Mouse (Mus musculus) limb, embryonic 13.5 days (tissue): ENCODE measurements around the gene Arhgef10l. TPM values are rescaled to one million over a fixed set of nuclear protein-coding genes. Genes with fewer than 3 reads are reported as not detected.

Source experiments
- ATAC-seq: fragments of 200-750 bp; cut with Nextera tagmentation; 2 replicates; pipeline ENCODE4 v1.8.0; 2017; ENCODE audit warnings: low read depth, moderate number of reproducible peaks, moderate TSS enrichment; ENCODE audit not compliant: low FRiP score
- H3K27ac ChIP-seq: fragments of 300-500 bp; sonication (generic); 2 replicates; pipeline ENCODE4 v1.5.1; 2015; ENCODE audit warnings: inconsistent platforms, mild to moderate bottlenecking, moderate library complexity
- H3K27me3 ChIP-seq: fragments of 300-500 bp; sonication (generic); 2 replicates; pipeline ENCODE4 v1.6.1; 2015; ENCODE audit warnings: mild to moderate bottlenecking, inconsistent platforms
- H3K36me3 ChIP-seq: fragments of 300-500 bp; sonication (generic); 2 replicates; pipeline ENCODE4 v1.6.1; 2015; ENCODE audit warnings: inconsistent platforms, mild to moderate bottlenecking, moderate library complexity
- H3K4me1 ChIP-seq: fragments of 300-500 bp; sonication (generic); 2 replicates; pipeline ENCODE4 v1.6.1; 2015; ENCODE audit warnings: inconsistent platforms
- H3K4me2 ChIP-seq: fragments of 300-500 bp; sonication (generic); replicated peaks from 2 replicates; pipeline ENCODE4 v1.6.1; 2015; ENCODE audit warnings: inconsistent platforms, mild to moderate bottlenecking, moderate library complexity
- H3K4me3 ChIP-seq: fragments of 300-500 bp; sonication (generic); 2 replicates; pipeline ENCODE4 v1.5.1; 2015; ENCODE audit warnings: moderate library complexity, mild to moderate bottlenecking, inconsistent platforms
- H3K9ac ChIP-seq: fragments of 300-500 bp; sonication (generic); 2 replicates; pipeline ENCODE4 v1.6.1; 2015; ENCODE audit warnings: mild to moderate bottlenecking, inconsistent platforms
- H3K9me3 ChIP-seq: fragments of 300-500 bp; sonication (generic); 2 replicates; pipeline ENCODE4 v1.6.1; 2016; ENCODE audit warnings: inconsistent platforms
- WGBS: fragments of 180-500 bp; shearing (Covaris S2); methylation state at CpG from one replicate; pipeline ENCODE4 v1.1.7; 2015; 5-methylcytosine and 5-hydroxymethylcytosine counted together
- polyA plus RNA-seq: library from polyadenylated mRNA; unstranded; fragments of >200 nt; fragmentation: Nextera tagmentation; extraction: Ambion mirVana; gene quantifications from 2 replicates; pipeline ENCODE4 v1.2.1, GENCODE M21; 2015

Gene Arhgef10l
- polyA plus RNA-seq, 1 experiment from 2014 or later: 14.9 TPM

- Histone ChIP-seq H3K4me2 (no peak overlapping the region), H3K27ac (no peak overlapping the region), H3K9ac (no peak overlapping the region), H3K4me3 (no peak overlapping the region), H3K9me3 (no peaks in the 10 kb centered on the region), H3K4me1 (no peaks in the 10 kb centered on the region), H3K36me3 (no peaks in the 10 kb centered on the region), H3K27me3 (peaks cover 24% of the 10 kb centered on the region)
- no peak for ATAC-seq
- 38% methylated on average over 15 of the region's 15 CpGs for WGBS
Measured at GRCm38 (mm10) chr4:140507172-140507714, 158.6 kb downstream of the Arhgef10l start.

DNA sequence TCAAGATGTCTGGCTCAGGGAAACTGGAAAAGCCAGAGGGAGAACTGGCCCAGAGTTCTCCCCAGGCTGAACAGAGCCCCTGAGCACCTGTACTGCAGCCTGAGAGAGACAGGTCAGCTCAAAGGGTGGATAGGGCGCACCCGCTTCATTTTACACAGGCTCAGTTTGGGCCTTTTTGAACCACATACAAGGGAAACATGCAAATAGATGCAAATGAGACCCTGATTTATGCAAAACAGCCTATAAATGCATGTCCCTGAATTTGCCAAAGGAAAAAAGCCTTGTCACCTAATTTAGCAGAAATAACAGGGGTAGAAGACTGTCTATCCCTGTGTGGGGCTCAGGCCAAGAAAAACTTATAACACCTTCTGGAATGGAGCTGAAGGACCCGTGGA lies 160.2 kb downstream of the Arhgef10l start:
- no peaks in the 10 kb centered on the region for H3K36me3 ChIP-seq
- WGBS: 92% methylated on average over 3 of the region's 3 CpGs

DNA sequence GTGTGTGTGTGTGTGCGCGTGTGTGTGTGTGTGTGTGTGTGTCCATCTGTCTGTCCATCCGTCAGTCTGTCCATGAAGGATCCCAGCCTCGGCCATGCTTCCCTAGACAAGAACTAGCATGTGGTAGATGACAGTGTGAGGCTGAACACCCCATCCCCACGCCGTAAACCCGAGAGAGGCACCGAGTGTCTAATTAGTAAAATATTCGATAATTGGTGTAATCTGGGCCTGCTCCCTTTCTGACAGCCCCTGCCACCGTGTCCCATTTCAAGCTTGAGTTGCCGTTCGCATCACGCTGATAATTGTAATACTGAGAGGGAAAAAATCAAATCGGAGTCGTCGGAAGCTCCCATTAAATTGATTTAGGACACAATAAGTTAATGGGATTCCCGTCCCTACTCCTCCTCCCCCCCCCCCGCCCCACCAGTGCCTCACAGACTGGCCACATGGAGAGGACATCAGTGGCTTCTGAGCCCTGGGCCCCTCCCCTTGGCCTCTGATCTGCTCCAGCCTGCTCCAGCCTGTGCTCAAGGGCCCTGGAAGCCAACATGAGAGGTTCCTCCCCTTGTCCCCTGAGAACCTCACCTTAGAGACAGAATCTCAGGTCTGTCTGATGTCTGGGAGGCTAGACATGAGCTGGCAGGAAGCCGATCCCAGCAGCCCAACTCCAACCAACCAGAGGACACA lies 160.7 kb downstream of the Arhgef10l start:
- ATAC-seq: no peak
- Histone ChIP-seq H3K27ac (no peak overlapping the region), H3K9me3 (no peaks in the 10 kb centered on the region), H3K27me3 (peaks cover 24% of the 10 kb centered on the region), H3K4me3 (no peak overlapping the region), H3K9ac (no peak overlapping the region), H3K36me3 (no peaks in the 10 kb centered on the region), H3K4me2 (no peak overlapping the region), H3K4me1 (no peaks in the 10 kb centered on the region)
- WGBS: 34% methylated on average over 17 of the region's 19 CpGs

More for the DNA sequence above, 160.2 kb downstream of the Arhgef10l start:
- H3K27ac ChIP-seq: no peak overlapping the region
- H3K27me3 ChIP-seq: peaks cover 24% of the 10 kb centered on the region
- ATAC-seq: no peak
- no peak overlapping the region for H3K9ac ChIP-seq
- H3K9me3 ChIP-seq: no peaks in the 10 kb centered on the region
- no peak overlapping the region for H3K4me3 ChIP-seq
- no peaks in the 10 kb centered on the region for H3K4me1 ChIP-seq
- H3K4me2 ChIP-seq: no peak overlapping the region

DNA sequence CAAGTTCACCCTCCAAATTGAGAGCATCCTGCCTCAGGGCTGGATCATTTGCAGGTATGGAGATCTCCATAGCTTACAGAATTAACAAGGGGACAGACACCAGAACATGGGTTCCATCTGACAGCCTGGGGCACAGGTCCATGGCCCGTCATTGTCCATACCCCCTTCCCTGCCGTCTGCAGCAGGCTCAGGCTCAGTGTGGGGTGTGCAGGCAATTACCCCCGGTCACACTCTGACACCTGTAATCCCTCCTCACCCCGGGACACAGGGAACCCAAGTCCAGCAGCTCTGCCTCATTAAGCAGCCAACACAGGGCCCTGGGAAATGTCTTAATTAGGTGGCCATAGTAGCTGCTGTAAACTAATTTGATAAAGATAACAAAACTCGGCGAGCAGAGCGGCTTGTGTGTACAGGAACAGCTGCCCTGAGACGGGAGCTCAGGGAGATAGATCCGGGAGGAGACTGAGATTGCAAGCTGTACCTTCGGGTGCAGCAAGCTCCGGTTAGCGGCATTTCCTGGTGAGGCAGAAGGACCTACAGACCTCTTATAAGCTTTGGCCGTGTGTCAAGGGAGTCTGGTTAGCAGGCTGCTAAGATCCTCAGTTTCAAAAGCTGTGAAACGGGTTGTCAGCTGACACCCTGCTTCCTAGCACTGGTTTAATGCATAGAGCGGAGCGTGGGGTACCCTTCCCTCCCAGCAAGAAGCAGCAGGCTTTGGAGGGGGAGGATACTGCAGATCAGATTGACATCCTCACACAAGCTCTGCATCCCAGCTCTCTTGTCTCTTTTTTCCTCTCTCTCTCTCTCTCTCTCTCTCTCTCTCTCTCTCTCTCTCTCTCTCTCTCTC lies 161.5 kb downstream of the Arhgef10l start:
- Histone ChIP-seq H3K4me2 (no peak overlapping the region), H3K4me3 (no peak overlapping the region), H3K9me3 (no peaks in the 10 kb centered on the region), H3K27me3 (peaks cover 24% of the 10 kb centered on the region), H3K9ac (no peak overlapping the region), H3K36me3 (no peaks in the 10 kb centered on the region), H3K4me1 (no peaks in the 10 kb centered on the region), H3K27ac (no peak overlapping the region)
- no peak for ATAC-seq
- 15% methylated on average over 16 of the region's 16 CpGs for WGBS

GRCm38 (mm10) chr4:140500766-140501165 lies 165.0 kb downstream of the Arhgef10l start:
- Histone ChIP-seq H3K27me3 (peaks cover 19% of the 10 kb centered on the region), H3K4me1 (peaks cover 7% of the 10 kb centered on the region; the same call in 1 of the 2 replicates), H3K27ac (no peak overlapping the region), H3K36me3 (no peaks in the 10 kb centered on the region), H3K4me2 (no peak overlapping the region), H3K9ac (no peak overlapping the region), H3K9me3 (no peaks in the 10 kb centered on the region), H3K4me3 (no peak overlapping the region)
- no peak for ATAC-seq
- 72% methylated on average over 7 of the region's 7 CpGs for WGBS

GRCm38 (mm10) chr4:140499571-140499970 lies 166.2 kb downstream of the Arhgef10l start:
- Histone ChIP-seq H3K4me1 (peaks cover 7% of the 10 kb centered on the region; the same call in 1 of the 2 replicates), H3K9me3 (no peaks in the 10 kb centered on the region), H3K27ac (no peak overlapping the region), H3K4me2 (no peak overlapping the region), H3K4me3 (no peak overlapping the region), H3K9ac (no peak overlapping the region), H3K36me3 (no peaks in the 10 kb centered on the region), H3K27me3 (peaks cover 18% of the 10 kb centered on the region)
- 91% methylated on average over 6 of the region's 6 CpGs for WGBS
- no peak for ATAC-seq

- Histone ChIP-seq H3K4me2 (no peak overlapping the region), H3K9ac (no peak overlapping the region), H3K4me1 (peaks cover 7% of the 10 kb centered on the region; the same call in 1 of the 2 replicates), H3K36me3 (no peaks in the 10 kb centered on the region), H3K27me3 (no peaks in the 10 kb centered on the region; the same call in 1 of the 2 replicates), H3K27ac (no peak overlapping the region), H3K4me3 (no peak overlapping the region), H3K9me3 (no peaks in the 10 kb centered on the region)
- 39% methylated on average over 20 of the region's 20 CpGs for WGBS
- ATAC-seq: no peak
Measured at GRCm38 (mm10) chr4:140497169-140497568, 168.6 kb downstream of the Arhgef10l start.

DNA sequence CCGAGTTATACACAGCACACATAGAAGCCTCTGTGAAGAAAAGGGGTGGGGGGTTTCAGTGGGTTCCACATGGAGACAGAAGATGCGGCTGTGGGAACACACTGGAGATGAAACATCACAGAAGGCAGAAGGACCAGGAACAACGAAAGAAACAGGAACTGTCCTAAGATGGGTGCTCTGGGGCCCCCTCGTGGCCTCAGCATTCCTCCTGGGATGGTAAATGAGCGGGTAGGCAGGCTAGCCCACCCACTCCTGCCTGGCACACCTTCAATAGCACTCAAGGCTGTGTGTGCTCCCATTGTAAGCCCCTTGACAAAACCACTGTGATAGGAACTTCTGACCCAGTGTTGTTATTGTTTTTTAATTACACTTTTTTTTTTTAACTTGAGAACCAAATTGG lies 174.3 kb downstream of the Arhgef10l start:
- 44% methylated on average over 5 of the region's 5 CpGs for WGBS
- Histone ChIP-seq H3K36me3 (no peaks in the 10 kb centered on the region), H3K4me2 (no peak overlapping the region), H3K9me3 (no peaks in the 10 kb centered on the region), H3K9ac (no peak overlapping the region), H3K27me3 (no peaks in the 10 kb centered on the region), H3K27ac (no peak overlapping the region), H3K4me1 (no peaks in the 10 kb centered on the region), H3K4me3 (no peak overlapping the region)
- no peak for ATAC-seq

DNA sequence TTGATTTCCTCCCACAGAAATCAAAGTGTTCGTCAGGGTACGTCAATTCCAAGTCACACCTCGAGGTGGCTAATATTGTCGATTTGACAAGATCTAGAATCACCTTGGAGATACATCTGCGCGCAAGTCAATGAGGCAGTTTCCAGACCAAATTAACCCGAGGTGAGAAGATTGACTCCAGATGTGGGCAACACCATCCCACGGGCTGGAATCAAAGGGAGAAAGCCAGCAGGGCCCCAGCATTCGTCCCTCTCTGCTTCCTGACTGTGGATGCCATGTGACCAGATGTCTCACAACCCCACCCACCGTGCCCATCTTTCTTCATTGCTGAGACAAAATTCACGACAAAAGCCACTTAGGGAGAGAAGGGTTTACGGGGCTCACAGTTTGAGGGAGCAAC lies 180.4 kb downstream of the Arhgef10l start:
- Histone ChIP-seq H3K9me3 (no peaks in the 10 kb centered on the region), H3K27me3 (peaks cover 4% of the 10 kb centered on the region; the same call in 1 of the 2 replicates), H3K9ac (no peak overlapping the region), H3K36me3 (no peaks in the 10 kb centered on the region), H3K4me1 (peaks cover 8% of the 10 kb centered on the region; the same call in 1 of the 2 replicates), H3K27ac (no peak overlapping the region), H3K4me2 (no peak overlapping the region), H3K4me3 (no peak overlapping the region)
- no peak for ATAC-seq
- WGBS: 21% methylated on average over 12 of the region's 12 CpGs

DNA sequence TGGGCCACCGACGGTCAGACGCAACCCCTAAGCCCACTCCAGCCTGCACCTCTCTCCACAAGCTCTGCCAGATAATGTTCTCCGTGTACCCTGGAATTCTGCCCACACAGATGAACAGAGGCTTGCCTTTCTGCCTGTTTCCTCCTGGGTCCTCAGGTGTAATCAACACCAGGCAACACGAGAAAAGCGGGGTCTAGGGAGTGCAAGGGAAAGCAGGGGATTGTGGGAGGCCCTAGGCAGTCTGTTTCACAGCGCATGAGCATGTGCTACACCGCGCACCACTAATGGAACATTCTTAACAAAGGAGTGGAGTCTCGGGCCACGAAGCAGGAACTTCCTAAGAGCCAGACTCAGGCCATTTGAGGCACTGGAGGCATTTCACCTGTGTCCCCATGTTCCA lies 182.7 kb downstream of the Arhgef10l start:
- H3K4me2 ChIP-seq: no peak overlapping the region
- peaks cover 20% of the 10 kb centered on the region for H3K4me1 ChIP-seq
- ATAC-seq: peak; percentile 54; the same call in 1 of the 2 replicates
- H3K27ac ChIP-seq: no peak overlapping the region
- H3K9me3 ChIP-seq: no peaks in the 10 kb centered on the region
- no peak overlapping the region for H3K9ac ChIP-seq
- H3K36me3 ChIP-seq: no peaks in the 10 kb centered on the region
- H3K4me3 ChIP-seq: no peak overlapping the region
- peaks cover 9% of the 10 kb centered on the region for H3K27me3 ChIP-seq
- 65% methylated on average over 11 of the region's 11 CpGs for WGBS

DNA sequence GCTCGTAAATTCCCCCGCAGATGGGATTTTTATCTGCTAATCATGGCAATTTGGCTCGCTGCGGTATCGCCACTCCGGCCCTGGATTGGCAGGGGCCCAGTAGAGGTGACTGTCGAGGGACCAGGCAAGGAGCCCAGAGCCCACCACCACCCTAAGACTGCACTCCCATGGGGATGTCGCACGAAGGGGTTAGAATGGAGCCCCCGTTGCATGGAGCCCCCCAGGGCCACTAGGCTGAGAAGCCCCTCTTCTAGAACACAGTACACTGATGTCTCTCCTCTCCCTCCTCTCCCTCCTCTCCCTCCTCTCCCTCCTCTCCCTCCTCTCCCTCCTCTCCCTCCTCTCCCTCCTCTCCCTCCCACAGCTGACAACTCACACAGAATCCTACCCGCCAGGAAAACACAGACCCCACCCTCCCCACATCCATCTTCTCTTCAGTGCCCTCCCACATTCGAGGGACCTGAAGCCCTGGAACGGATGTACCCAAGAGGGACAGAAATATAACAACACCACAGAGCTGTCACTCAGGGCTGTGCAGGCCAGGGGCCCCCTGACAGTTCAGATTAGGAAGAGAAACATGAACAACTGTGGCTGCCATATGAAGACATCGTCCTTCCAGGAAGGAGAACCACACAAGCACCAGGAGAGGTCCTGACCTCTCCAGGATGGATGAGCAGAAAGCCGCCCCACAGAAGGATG lies 185.3 kb downstream of the Arhgef10l start:
- Histone ChIP-seq H3K9ac (no peak overlapping the region), H3K4me3 (no peak overlapping the region), H3K27me3 (peaks cover 6% of the 10 kb centered on the region), H3K27ac (no peak overlapping the region), H3K4me2 (no peak overlapping the region), H3K9me3 (no peaks in the 10 kb centered on the region), H3K36me3 (no peaks in the 10 kb centered on the region), H3K4me1 (peaks cover 20% of the 10 kb centered on the region)
- WGBS: 23% methylated on average over 15 of the region's 15 CpGs
- no peak for ATAC-seq

GRCm38 (mm10) chr4:140475194-140475593 lies 190.6 kb downstream of the Arhgef10l start:
- WGBS: 51% methylated on average over 8 of the region's 8 CpGs
- Histone ChIP-seq H3K9me3 (no peaks in the 10 kb centered on the region), H3K9ac (no peak overlapping the region), H3K4me2 (no peak overlapping the region), H3K36me3 (no peaks in the 10 kb centered on the region), H3K27me3 (peaks cover 4% of the 10 kb centered on the region), H3K4me1 (peaks cover 10% of the 10 kb centered on the region), H3K27ac (no peak overlapping the region), H3K4me3 (no peak overlapping the region)
- ATAC-seq: no peak
